Mouse (Mus musculus) embryonic fibroblast, embryonic 13.5 days (primary cell): ENCODE results near the gene Cntln.

Experiments used
- CTCF ChIP-seq: IDR thresholded peaks from 2 replicates; pipeline ENCODE4 v1.5.1; 2011; ENCODE audit warnings: mild to moderate bottlenecking, control low read depth, low read length, moderate library complexity, borderline replicate concordance; ENCODE audit not compliant: insufficient read depth
- POLR2A ChIP-seq: IDR thresholded peaks from 2 replicates; pipeline ENCODE4 v1.6.1; 2011; ENCODE audit warnings: low read depth, mild to moderate bottlenecking, control low read depth, low read length, moderate library complexity

DNA sequence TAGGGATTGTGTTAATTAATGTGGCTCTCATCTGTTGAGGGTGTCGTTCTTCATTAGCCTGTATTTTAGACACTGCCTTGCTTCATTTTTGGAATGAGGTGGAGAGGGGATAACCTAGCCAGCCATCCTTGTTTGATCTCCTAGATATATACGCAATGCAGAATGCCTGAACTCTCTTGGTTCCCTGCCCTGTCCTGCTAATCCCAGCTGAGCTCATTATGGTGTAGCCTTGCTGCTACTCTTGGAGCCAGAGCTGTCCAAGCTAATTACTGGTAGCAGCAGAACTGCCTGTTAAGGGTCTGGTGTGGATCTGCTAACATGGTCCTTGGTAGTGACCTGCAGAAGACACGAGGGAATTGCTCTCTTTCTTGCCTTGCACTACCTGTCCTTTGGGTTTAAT, 122.7 kb downstream of the Cntln start:
- no peak for TF ChIP-seq POLR2A
- no peak for TF ChIP-seq CTCF
